Mouse (Mus musculus) ES-E14 (cell line): ENCODE results near the gene E330017A01Rik.

ENCODE experiments used
- CHD2 ChIP-seq: IDR thresholded peaks from 2 replicates; pipeline ENCODE4 v1.6.1; 2014; ENCODE audit warnings: mild to moderate bottlenecking, low read depth, low read length, inconsistent platforms
- HCFC1 ChIP-seq: IDR thresholded peaks from 2 replicates; pipeline ENCODE4 v1.6.1; 2012; ENCODE audit warnings: low read length, inconsistent platforms, borderline replicate concordance; ENCODE audit not compliant: insufficient read depth
- MAFK ChIP-seq: IDR thresholded peaks from 2 replicates; pipeline ENCODE4 v1.6.1; 2014; ENCODE audit warnings: mild to moderate bottlenecking, low read depth, low read length, inconsistent platforms; ENCODE audit not compliant: insufficient read depth
- ZC3H11A ChIP-seq: IDR thresholded peaks from 2 replicates; pipeline ENCODE4 v1.6.1; 2012; ENCODE audit warnings: low read depth, mild to moderate bottlenecking, inconsistent platforms, low read length, borderline replicate concordance
- ZNF384 ChIP-seq: IDR thresholded peaks from 2 replicates; pipeline ENCODE4 v1.6.1; 2012; ENCODE audit warnings: low read depth, low read length, inconsistent platforms

DNA sequence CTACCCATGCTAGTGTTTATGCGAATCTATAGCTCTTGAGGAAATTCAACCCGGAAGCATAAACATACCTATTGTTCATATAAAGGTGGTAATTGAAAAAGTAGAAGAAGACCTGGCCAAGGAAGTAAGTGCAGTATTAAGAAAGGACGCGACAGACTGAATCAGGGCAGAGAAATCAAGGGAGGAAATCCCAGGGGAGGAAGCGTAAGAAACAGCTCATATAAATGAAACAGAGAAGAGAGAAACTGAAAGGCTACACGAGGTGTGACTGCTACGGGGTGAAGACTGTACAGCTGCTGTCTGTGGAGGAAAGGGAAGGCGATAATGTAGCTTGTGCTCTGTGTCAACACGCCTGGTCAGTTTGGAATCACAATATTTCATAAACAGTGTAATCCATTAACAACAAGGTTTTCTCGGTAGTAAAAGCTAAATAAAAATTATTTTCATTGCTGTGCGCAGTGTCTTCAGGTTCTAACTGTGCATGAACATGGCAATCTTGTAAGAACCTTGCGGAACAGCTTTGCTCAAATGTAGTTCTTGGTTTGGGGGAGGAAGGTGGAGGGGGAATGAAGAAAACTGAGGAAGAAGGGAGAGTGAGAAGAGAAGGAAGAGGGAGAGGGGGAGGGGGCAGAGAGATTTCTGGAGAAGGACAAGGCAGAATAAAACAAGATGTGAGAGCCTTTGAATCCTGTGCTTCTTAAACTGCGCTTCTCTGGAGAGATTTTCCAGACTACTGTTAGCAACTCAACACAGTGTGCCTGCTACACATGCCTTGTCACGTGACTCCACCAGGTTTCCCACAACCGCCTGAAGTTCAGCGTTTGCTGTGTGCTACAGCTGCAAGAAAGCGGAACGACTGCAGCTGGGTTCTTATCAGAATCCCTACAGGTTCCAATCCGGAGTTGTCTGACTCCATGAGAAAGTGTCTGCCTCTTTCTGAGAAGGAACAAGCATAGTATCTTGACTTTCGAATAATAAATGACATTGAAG, 47.3 kb upstream of the E330017A01Rik start:
- TF ChIP-seq CHD2 (no peak), MAFK (no peak), ZC3H11A (no peak), ZNF384 (no peak), HCFC1 (no peak)
